Mouse (Mus musculus) gastrocnemius, postnatal 10 days (tissue): Measurements from ENCODE around the gene Pdia6. TPM values are rescaled to one million over a fixed set of nuclear protein-coding genes. Genes with fewer than 3 reads are reported as not detected.

ENCODE experiments used
- total RNA-seq, 2 experiments: library from RNA; stranded (reverse); gene quantifications; 2 replicates each; pipeline ENCODE4 v1.2.3; 2021

The Pdia6 gene
- total RNA-seq, 2 experiments from 2014 or later, result 78.9 to 89.6 TPM

Other genes starting within 250 kb of the Pdia6 start
- 1 to 10 TPM; 2.8 to 3.1 TPM for gene Kcnf1, start 89.7 kb upstream of the Pdia6 start, total RNA-seq
- not detected for gene Atp6v1c2, start 62.8 kb downstream of the Pdia6 start, total RNA-seq
- gene Nol10, start 81.9 kb downstream of the Pdia6 start, total RNA-seq, result 1 to 10 TPM; 7.6 to 9.6 TPM